Mouse (Mus musculus) liver, adult 2 months (tissue): ENCODE data around the gene Parp2. TPM values are rescaled to one million over a fixed set of nuclear protein-coding genes. Genes with fewer than 3 reads are reported as not detected.

ENCODE experiments used
- DNase-seq: peaks from one replicate; pipeline ENCODE4 v3.0.0-alpha.2; 2011; ENCODE audit warnings: low read depth, low spot score; ENCODE audit errors: extremely low read depth
- H3K27ac ChIP-seq: fragments of 200-500 bp; replicated peaks from 2 replicates; pipeline ENCODE4 v1.5.1; 2012; ENCODE audit warnings: low read depth, mild to moderate bottlenecking, control low read depth, inconsistent platforms, low read length; ENCODE audit not compliant: insufficient read depth
- H3K27me3 ChIP-seq: fragments of 200-500 bp; 2 replicates; pipeline ENCODE4 v1.6.1; 2012; ENCODE audit warnings: mild to moderate bottlenecking, moderate library complexity, low read length, inconsistent platforms; ENCODE audit not compliant: control insufficient read depth, insufficient read depth
- H3K36me3 ChIP-seq: fragments of 200-500 bp; 2 replicates; pipeline ENCODE4 v1.6.1; 2012; ENCODE audit warnings: low read length, inconsistent platforms; ENCODE audit not compliant: control insufficient read depth, insufficient read depth
- H3K4me1 ChIP-seq: fragments of 200-500 bp; 2 replicates; pipeline ENCODE4 v1.6.1; 2011; ENCODE audit warnings: low read length; ENCODE audit not compliant: control insufficient read depth, insufficient read depth
- H3K4me3 ChIP-seq: fragments of 200-500 bp; 2 replicates; pipeline ENCODE4 v1.5.1; 2011; ENCODE audit warnings: low read depth, mild to moderate bottlenecking, control low read depth, low read length, moderate library complexity; ENCODE audit not compliant: insufficient read depth
- H3K79me2 ChIP-seq: fragments of 200-500 bp; 2 replicates; pipeline ENCODE4 v1.6.1; 2012; ENCODE audit warnings: inconsistent platforms, mild to moderate bottlenecking, low read length, moderate library complexity; ENCODE audit not compliant: control insufficient read depth, insufficient read depth
- H3K9ac ChIP-seq: fragments of 200-500 bp; 2 replicates; pipeline ENCODE4 v1.6.1; 2012; ENCODE audit warnings: low read depth, mild to moderate bottlenecking, control low read depth, inconsistent platforms, low read length
- CTCF ChIP-seq: fragments of 200-500 bp; IDR thresholded peaks from 2 replicates; pipeline ENCODE4 v1.5.1; 2011; ENCODE audit warnings: low read depth, low read length, control low read depth
- POLR2A ChIP-seq: fragments of 200-500 bp; IDR thresholded peaks from 2 replicates; pipeline ENCODE4 v1.6.1; 2011; ENCODE audit warnings: low read length, control low read depth; ENCODE audit not compliant: insufficient read depth; ENCODE audit errors: extremely low read depth
- WGBS: fragments of 180-500 bp; shearing (Covaris S2); methylation state at CpG from one replicate; pipeline ENCODE4 v1.1.7; 2018; 5-methylcytosine and 5-hydroxymethylcytosine counted together
- polyA plus RNA-seq: library from polyadenylated mRNA; depleted of rRNA; stranded (reverse); fragments of >200 nt; gene quantifications from 2 replicates; pipeline ENCODE4 v1.2.3, GENCODE M21; 2012; rRNA removed
- total RNA-seq: library from RNA; depleted of rRNA; stranded (reverse); fragments of >200 nt; gene quantifications from 2 replicates; pipeline ENCODE4 v1.2.3, GENCODE M21; 2014; rRNA removed

Gene Parp2
- total and polyA plus RNA-seq, 2 experiments: 6.2 to 11.0 TPM

DNA sequence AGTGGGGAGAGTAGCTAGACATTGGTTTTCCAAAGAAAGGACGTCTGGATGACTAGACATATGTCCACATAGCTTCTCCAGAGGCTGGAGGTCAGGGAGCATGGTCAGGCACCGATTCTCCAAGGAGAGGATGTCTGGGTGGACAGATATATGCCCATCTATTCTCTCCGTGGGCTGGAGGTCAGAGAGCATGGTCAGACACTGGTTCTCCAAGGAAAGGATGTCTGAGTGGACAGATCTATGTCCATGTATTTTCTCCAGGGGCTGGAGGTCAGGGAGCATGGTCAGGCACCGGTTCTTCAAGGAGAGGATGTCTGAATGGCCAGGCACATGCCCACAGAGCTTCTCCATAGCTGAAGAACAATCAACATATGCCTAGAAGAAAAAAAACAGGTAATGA is 60.6 kb downstream of the Parp2 start:
- H3K27ac ChIP-seq: no peak overlapping the region
- TF ChIP-seq POLR2A (no peak), CTCF (no peak)
- WGBS: 74% methylated on average over 4 of the region's 4 CpGs

DNA sequence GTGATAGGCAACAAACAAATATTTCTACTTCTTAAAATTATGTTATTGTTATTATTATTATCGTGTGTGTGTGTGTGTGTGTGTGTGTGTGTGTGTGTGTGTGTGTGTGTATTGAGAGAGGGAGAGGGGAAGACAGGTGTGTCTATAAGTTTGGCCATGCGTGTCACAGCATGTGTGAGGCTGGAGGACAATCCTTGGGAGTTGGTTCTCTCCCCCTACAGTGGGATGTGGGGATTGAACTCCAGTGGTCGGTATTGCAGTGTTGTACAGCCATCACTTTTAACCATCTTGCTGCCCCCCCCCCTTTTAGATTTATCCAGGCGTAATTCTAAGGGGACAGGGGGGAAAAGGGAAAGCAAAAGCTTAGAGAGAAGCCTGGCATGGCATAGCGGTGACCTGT is 61.0 kb downstream of the Parp2 start:
- Histone ChIP-seq H3K27ac (no peak overlapping the region), H3K4me1 (peaks cover 2% of the 10 kb centered on the region), H3K27me3 (no peaks in the 10 kb centered on the region), H3K9ac (no peak overlapping the region), H3K36me3 (peaks cover 15% of the 10 kb centered on the region), H3K79me2 (no peaks in the 10 kb centered on the region), H3K4me3 (no peak overlapping the region)
- no peak for DNase-seq
- WGBS: 90% methylated on average over 5 of the region's 5 CpGs
- no peak for TF ChIP-seq CTCF
- TF ChIP-seq POLR2A: no peak

More for the DNA sequence above, 60.6 kb downstream of the Parp2 start:
- Histone ChIP-seq H3K79me2 (no peaks in the 10 kb centered on the region), H3K4me1 (peaks cover 2% of the 10 kb centered on the region), H3K9ac (no peak overlapping the region), H3K4me3 (no peak overlapping the region), H3K27me3 (no peaks in the 10 kb centered on the region), H3K36me3 (peaks cover 18% of the 10 kb centered on the region)
- no peak for DNase-seq

DNA sequence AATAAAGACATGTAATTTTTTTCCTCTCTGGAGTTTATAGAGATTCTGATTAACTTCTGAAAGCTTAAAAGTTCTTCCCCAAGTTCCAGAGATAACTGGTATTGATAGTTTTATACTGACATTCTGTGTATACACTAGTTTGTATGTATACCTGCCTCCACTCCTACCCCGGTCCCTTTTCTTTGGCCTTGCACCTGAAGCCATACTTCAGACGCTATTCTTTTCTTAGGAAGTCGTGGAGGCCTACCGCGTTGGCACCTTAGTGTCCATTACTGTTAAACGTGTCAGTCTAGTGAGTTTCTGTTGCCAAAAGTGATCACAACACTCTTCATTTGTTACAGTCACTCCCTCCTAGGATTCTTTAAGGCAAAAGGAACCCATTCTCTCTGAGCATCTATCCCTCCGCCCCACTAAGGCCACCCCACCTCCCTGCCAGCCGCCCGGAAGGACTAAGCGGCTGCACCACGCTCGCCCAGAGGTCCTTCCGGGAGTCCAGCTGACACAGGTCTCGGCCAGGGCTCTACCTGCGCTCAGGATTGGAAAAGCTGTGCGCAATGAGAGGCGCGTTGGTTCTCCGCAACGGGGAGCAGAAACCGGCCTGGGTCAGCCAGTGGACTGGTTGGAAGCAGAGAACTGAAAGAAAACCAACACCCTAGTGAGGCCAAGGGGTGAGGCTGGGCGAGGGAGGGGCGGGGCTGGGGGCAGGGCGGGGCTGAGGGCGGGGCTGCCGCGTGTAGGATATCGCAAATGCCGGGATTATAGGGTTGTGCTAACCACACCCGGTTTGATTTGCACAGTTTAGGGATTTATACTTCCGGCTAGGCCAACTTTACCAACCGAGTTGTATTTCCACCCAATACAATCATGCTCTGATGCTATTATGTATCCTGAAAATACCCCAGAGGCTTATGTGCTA is 62.5 kb downstream of the Parp2 start, which contains the start of gene Tep1:
TSS of gene Tep1 (minus strand) at position 672 of the 916 bp plus-strand sequence.
- TF ChIP-seq CTCF: no peak
- 0 out of 2 replicates have a peak, but pooled peaks have one; percentile 26 for TF ChIP-seq POLR2A
- Histone ChIP-seq H3K27me3 (no peaks in the 10 kb centered on the region), H3K27ac (peak within 1 kb of the TSS; percentile 86), H3K4me1 (peaks cover 2% of the 10 kb centered on the region), H3K9ac (peak within 1 kb of the TSS; percentile 77), H3K4me3 (peak within 1 kb of the TSS; percentile 86), H3K79me2 (no peaks in the 10 kb centered on the region), H3K36me3 (peaks cover 11% of the 10 kb centered on the region)
- peak; percentile 63 for DNase-seq
- WGBS: 5% methylated on average over 32 of the region's 32 CpGs

DNA sequence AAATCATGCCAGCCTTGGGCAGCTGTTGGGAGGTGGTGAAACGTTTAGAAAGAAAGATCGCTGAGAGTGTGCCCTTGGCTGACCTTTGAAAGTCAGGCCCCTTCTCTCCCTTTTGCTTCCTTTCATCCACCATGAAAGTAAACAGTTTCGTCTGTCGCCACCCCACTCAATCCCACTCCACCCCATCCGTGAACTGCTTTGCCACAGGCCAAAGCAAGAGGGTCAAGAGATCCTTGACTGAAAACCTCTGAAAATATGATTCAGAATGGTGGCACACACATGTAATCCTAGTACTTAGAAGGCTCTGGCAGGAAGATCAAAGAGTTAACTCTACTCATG is 63.1 kb downstream of the Parp2 start:
- DNase-seq: no peak
- H3K79me2 ChIP-seq: no peaks in the 10 kb centered on the region
- H3K27ac ChIP-seq: peak overlapping the region; percentile 54
- peak overlapping the region; percentile 86 for H3K4me3 ChIP-seq
- H3K4me1 ChIP-seq: peaks cover 2% of the 10 kb centered on the region
- 31% methylated on average over 5 of the region's 5 CpGs for WGBS
- H3K27me3 ChIP-seq: no peaks in the 10 kb centered on the region
- peak overlapping the region; percentile 31 for H3K9ac ChIP-seq
- peaks cover 8% of the 10 kb centered on the region for H3K36me3 ChIP-seq
- TF ChIP-seq POLR2A: no peak
- no peak for TF ChIP-seq CTCF

Other genes with a start within 250 kb of the Parp2 start
- gene Olfr744, start 193.0 kb upstream of the Parp2 start, total RNA-seq: not detected in 2 replicates
- not detected in 2 replicates for gene Olfr744, start 193.0 kb upstream of the Parp2 start, polyA plus RNA-seq
- gene Olfr745, start 168.5 kb upstream of the Parp2 start, total RNA-seq: not detected in 2 replicates
- not detected in 2 replicates for gene Olfr745, start 168.5 kb upstream of the Parp2 start, polyA plus RNA-seq
- gene Olfr746, start 160.8 kb upstream of the Parp2 start, total RNA-seq: not detected in 2 replicates
- not detected in 2 replicates for gene Olfr746, start 160.8 kb upstream of the Parp2 start, polyA plus RNA-seq
- gene Olfr747, start 114.6 kb upstream of the Parp2 start, total RNA-seq: not detected in 2 replicates
- not detected in 2 replicates for gene Olfr747, start 114.6 kb upstream of the Parp2 start, polyA plus RNA-seq
- gene Olfr748, start 100.5 kb upstream of the Parp2 start, total RNA-seq: not detected in 2 replicates
- not detected in 2 replicates for gene Olfr748, start 100.5 kb upstream of the Parp2 start, polyA plus RNA-seq
- not detected in 2 replicates for gene Olfr749, start 62.7 kb upstream of the Parp2 start, total RNA-seq
- gene Olfr749, start 62.7 kb upstream of the Parp2 start, polyA plus RNA-seq: not detected in 2 replicates
- gene Ttc5, start 22.3 kb upstream of the Parp2 start, total RNA-seq: 10.3 and 12.5 TPM in 2 replicates
- gene Ttc5, start 22.3 kb upstream of the Parp2 start, polyA plus RNA-seq: 7.1 and 8.2 TPM in 2 replicates
- 0.92 TPM in 1 of 2 replicates, not detected in the other for gene Ccnb1ip1, start 109 bp upstream of the Parp2 start, total RNA-seq
- gene Ccnb1ip1, start 109 bp upstream of the Parp2 start, polyA plus RNA-seq: not detected in 2 replicates
- 9.0 and 14.2 TPM in 2 replicates for gene Tep1, start 62.7 kb downstream of the Parp2 start, total RNA-seq
- 9.9 and 13.1 TPM in 2 replicates for gene Tep1, start 62.7 kb downstream of the Parp2 start, polyA plus RNA-seq
- gene Klhl33, start 89.7 kb downstream of the Parp2 start, total RNA-seq: 0.07 and 0.09 TPM in 2 replicates
- 0.05 TPM in 1 of 2 replicates, not detected in the other for gene Klhl33, start 89.7 kb downstream of the Parp2 start, polyA plus RNA-seq
- gene Osgep, start 117.1 kb downstream of the Parp2 start, total RNA-seq: 69.2 and 85.0 TPM in 2 replicates
- gene Osgep, start 117.1 kb downstream of the Parp2 start, polyA plus RNA-seq: 41.5 and 50.1 TPM in 2 replicates
- 27.8 and 33.6 TPM in 2 replicates for gene Apex1, start 117.1 kb downstream of the Parp2 start, total RNA-seq
- 27.1 and 28.4 TPM in 2 replicates for gene Apex1, start 117.1 kb downstream of the Parp2 start, polyA plus RNA-seq
- 11.9 and 18.7 TPM in 2 replicates for gene Pip4p1, start 123.0 kb downstream of the Parp2 start, total RNA-seq
- 40.5 and 43.6 TPM in 2 replicates for gene Pip4p1, start 123.0 kb downstream of the Parp2 start, polyA plus RNA-seq
- gene Pnp, start 123.2 kb downstream of the Parp2 start, total RNA-seq: 102 and 111 TPM in 2 replicates
- 83.1 and 97.7 TPM in 2 replicates for gene Pnp, start 123.2 kb downstream of the Parp2 start, polyA plus RNA-seq
- gene Gm49342, start 136.7 kb downstream of the Parp2 start, total RNA-seq: 51.7 and 94.7 TPM in 2 replicates
- gene Gm49342, start 136.7 kb downstream of the Parp2 start, polyA plus RNA-seq: 45.7 and 80.3 TPM in 2 replicates
- 0.81 and 1.1 TPM in 2 replicates for gene Pnp2, start 148.2 kb downstream of the Parp2 start, total RNA-seq
- 0.16 TPM in 1 of 2 replicates, not detected in the other for gene Pnp2, start 148.2 kb downstream of the Parp2 start, polyA plus RNA-seq
- gene Rnase10, start 199.9 kb downstream of the Parp2 start, total RNA-seq: 0.09 TPM in 1 of 2 replicates, not detected in the other
- gene Rnase10, start 199.9 kb downstream of the Parp2 start, polyA plus RNA-seq: 0.09 and 0.11 TPM in 2 replicates
- gene Rnase9, start 234.0 kb downstream of the Parp2 start, total RNA-seq: not detected in 2 replicates
- not detected in 2 replicates for gene Rnase9, start 234.0 kb downstream of the Parp2 start, polyA plus RNA-seq
- not detected in 2 replicates for gene Rnase11, start 242.3 kb downstream of the Parp2 start, total RNA-seq
- gene Rnase11, start 242.3 kb downstream of the Parp2 start, polyA plus RNA-seq: not detected in 2 replicates
- gene Rnase12, start 249.8 kb downstream of the Parp2 start, total RNA-seq: 0.27 TPM in 1 of 2 replicates, not detected in the other
- gene Rnase12, start 249.8 kb downstream of the Parp2 start, polyA plus RNA-seq: not detected in 2 replicates